Mouse (Mus musculus) CH12.LX (cell line): ENCODE measurements around the gene Nup210.

Source experiments
- CHD1 ChIP-seq: IDR thresholded peaks from 2 replicates; pipeline ENCODE4 v1.6.1; 2012; ENCODE audit warnings: low read depth, low read length, improper control_type of control experiment, inconsistent platforms
- CTCF ChIP-seq, 2 experiments: IDR thresholded peaks in 1 of 2; conservative IDR thresholded peaks in 1 of 2; 2 replicates each; pipeline ENCODE4 v1.5.1; 2011 to 2012; ENCODE audit warnings: low read depth in 2 of 2, low read length in 2 of 2, improper control_type of control experiment in 1 of 2, inconsistent platforms in 1 of 2, mild to moderate bottlenecking in 1 of 2, moderate library complexity in 1 of 2
- E2F4 ChIP-seq: IDR thresholded peaks from 2 replicates; pipeline ENCODE4 v1.6.1; 2011; ENCODE audit warnings: low read depth, low read length, improper control_type of control experiment; ENCODE audit not compliant: insufficient replicate concordance
- ELF1 ChIP-seq: IDR thresholded peaks from 2 replicates; pipeline ENCODE4 v1.6.1; 2014; ENCODE audit warnings: low read depth, mild to moderate bottlenecking, inconsistent platforms, low read length, improper control_type of control experiment
- EP300 ChIP-seq: IDR thresholded peaks from 2 replicates; pipeline ENCODE4 v1.6.1; 2011; ENCODE audit warnings: low read length, improper control_type of control experiment
- ETS1 ChIP-seq: conservative IDR thresholded peaks from 2 replicates; pipeline ENCODE4 v1.6.1; 2012; ENCODE audit warnings: low read depth, mild to moderate bottlenecking, inconsistent platforms, low read length, improper control_type of control experiment, moderate library complexity
- MAZ ChIP-seq: IDR thresholded peaks from 2 replicates; pipeline ENCODE4 v1.6.1; 2012; ENCODE audit warnings: low read depth, mild to moderate bottlenecking, inconsistent platforms, low read length, improper control_type of control experiment, moderate library complexity
- PAX5 ChIP-seq: IDR thresholded peaks from 2 replicates; pipeline ENCODE4 v1.6.1; 2012; ENCODE audit warnings: low read length, inconsistent platforms, mixed read lengths
- POLR2A ChIP-seq: IDR thresholded peaks from 2 replicates; pipeline ENCODE4 v1.6.1; 2011; ENCODE audit warnings: low read depth, mild to moderate bottlenecking, improper control_type of control experiment, low read length
- POLR2AphosphoS2 ChIP-seq: IDR thresholded peaks from 2 replicates; pipeline ENCODE4 v1.6.1; 2011; ENCODE audit warnings: low read depth, low read length, improper control_type of control experiment
- TBP ChIP-seq: conservative IDR thresholded peaks from 2 replicates; pipeline ENCODE4 v1.6.1; 2011; ENCODE audit warnings: low read depth, low read length, improper control_type of control experiment
- USF1 ChIP-seq: IDR thresholded peaks from 2 replicates; pipeline ENCODE4 v1.6.1; 2014; ENCODE audit warnings: low read depth, mild to moderate bottlenecking, inconsistent platforms, low read length, improper control_type of control experiment
- ZC3H11A ChIP-seq: IDR thresholded peaks from 2 replicates; pipeline ENCODE4 v1.6.1; 2012; ENCODE audit warnings: low read depth, mild to moderate bottlenecking, inconsistent platforms, low read length, improper control_type of control experiment
- ZNF384 ChIP-seq: IDR thresholded peaks from 2 replicates; pipeline ENCODE4 v1.6.1; 2012; ENCODE audit warnings: low read depth, low read length, improper control_type of control experiment, inconsistent platforms

- TF ChIP-seq POLR2A (no peak), CHD1 (no peak), USF1 (no peak), EP300 (no peak), TBP (no peak), E2F4 (no peak), POLR2AphosphoS2 (no peak), CTCF (conservative IDR thresholded peaks at IDR 0.05 in 1 of 2, IDR thresholded peaks at IDR 0.05 in 1 of 2; ENCODE audit: low read depth in 2 of 2, low read length in 2 of 2) (no peak), PAX5 (no peak), MAZ (no peak), ZNF384 (no peak), ETS1 (no peak), ZC3H11A (no peak), ELF1 (no peak)
These were observed 142.3 kb downstream of the Nup210 start for GRCm38 (mm10) chr6:90974279-90974678.
